Mouse (Mus musculus) fat pad, adult 2 months (tissue): ENCODE measurements around the gene Gzmb.
"Not testable (repeated sequence)": the region's sequence is repeated elsewhere in the genome, so short reads cannot be mapped to it uniquely, and the experiment has no call there.

ENCODE experiments used
- DNase-seq: peaks from one replicate; pipeline ENCODE4 v3.0.0-alpha.2; 2011; ENCODE audit warnings: low read depth, low spot score; ENCODE audit errors: extremely low read depth

The Gzmb gene

DNA sequence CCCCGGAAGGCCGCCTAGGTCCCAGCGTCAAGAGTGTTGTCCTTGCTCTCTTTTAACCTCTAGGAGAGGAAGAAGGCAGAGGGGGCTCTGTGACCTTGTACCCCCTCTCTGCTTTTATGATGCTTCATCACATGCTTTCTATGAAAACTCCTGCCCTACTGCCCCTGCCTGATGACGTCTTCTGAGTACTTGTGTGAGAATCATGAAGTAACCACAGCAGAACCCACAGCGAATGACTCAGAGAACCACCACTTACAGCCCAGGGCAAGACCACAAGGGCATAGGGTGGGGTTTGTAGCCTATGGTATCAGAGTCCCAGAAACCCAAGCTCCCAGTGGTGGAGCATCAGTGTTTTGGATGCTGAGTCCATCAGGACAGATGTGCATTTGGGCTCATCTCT, at the start of gene Gzmb:
TSS of gene Gzmb (minus strand) at position 108 of the 400 bp plus-strand sequence.
- DNase-seq, result no peak

DNA sequence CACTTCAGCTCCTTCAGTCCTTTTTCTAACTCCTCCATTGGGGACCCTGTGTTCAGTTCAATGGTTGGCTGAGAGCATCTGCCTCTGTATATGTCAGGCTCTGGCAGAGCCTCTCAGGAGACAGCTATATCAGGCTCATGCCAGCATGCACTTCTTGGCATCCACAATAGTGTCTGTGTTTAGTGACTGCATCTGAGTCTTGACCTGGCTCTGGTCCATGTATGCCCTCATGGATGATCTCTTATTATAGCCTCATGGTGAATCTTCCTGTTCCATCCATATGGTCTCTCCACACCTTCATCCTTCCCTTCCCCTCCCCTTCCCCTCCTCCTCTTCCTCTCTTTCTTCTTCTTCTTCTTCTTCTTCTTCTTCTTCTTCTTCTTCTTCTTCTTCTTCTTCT, 49.7 kb upstream of the Gzmb start:
- DNase-seq, result not testable (repeated sequence)

DNA sequence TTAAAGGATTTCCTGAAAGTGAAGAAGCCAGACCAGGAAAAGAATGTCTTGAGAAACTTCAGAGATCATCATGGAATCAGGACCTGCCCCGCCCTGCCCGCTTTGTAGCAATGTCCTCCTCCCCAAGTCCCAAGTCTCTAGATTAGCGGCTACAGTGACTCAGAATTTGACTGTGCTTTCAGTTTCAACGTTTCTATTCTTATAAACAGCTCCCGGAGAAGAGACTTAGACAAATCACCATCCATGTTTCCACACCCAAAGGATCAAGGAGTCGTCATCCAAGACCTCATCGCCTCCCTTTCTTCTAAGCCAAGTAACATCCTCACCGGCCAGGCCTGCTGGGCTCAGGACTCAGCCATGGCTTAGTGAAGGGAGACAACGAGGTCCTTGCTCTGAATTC, 48.2 kb upstream of the Gzmb start:
- DNase-seq, result no peak

DNA sequence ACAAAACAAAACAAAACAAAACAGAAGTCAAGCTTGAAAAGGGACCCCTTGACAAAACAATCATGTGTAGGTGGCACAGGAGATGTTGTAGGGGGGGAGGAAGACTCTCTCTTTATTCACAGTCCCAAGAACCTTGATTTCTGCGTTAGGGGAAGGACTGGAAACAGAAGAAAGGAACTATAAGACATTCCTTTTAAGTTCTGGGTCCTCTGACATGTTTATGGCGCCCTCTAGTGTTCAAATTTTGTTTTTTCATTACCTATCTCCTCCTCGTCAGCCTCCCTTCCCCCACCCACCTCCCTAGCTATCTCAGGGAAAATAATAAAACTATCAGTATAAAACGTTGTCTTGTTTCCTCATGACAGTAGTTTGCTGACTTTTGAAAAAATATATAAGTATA, 42.1 kb upstream of the Gzmb start:
- no peak for DNase-seq

DNA sequence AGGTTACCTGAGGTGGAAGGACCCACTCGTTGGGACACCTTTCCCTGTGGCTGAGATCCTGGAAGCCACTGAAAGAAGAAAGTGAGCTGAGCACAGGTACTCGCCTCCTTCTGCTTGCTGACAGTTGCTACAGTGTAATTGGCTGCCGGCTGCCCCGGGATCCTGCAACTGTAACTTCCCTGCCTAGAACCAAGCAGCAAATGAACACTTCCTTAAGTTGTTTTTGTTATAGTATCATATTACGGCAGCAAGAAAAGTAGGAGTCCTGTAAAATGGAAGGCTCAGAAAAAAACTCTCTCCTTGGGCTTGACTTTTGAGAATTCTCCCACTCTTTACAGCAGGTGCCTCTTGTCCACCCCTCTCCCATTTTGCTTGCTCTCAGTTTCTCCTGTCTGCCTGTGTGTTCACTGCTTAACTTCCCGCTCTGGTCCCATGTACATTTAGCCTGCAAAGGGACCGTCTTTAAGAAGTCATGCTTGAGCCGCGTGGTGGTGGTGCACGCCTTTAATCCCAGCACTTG, 41.5 kb upstream of the Gzmb start:
- no peak for DNase-seq

DNA sequence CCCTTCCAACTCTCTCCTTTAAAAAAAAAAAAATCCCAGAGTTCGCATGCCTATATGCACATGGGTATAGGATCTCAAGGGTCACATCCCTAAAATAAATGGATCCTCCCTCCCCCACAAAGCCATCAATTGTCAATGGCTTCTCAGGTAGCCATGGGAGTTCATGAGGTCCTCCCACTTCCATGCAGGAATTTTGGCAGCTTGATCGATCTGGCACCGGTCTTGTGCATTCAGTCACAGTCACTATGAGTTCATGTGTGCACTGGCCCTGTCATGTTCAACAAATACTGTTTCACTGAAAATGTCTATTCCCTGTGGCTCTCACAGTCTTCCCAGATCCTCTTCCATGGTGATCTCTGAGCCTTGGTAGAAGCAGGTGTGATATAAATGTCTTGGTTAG, 40.0 kb upstream of the Gzmb start:
- no peak for DNase-seq

DNA sequence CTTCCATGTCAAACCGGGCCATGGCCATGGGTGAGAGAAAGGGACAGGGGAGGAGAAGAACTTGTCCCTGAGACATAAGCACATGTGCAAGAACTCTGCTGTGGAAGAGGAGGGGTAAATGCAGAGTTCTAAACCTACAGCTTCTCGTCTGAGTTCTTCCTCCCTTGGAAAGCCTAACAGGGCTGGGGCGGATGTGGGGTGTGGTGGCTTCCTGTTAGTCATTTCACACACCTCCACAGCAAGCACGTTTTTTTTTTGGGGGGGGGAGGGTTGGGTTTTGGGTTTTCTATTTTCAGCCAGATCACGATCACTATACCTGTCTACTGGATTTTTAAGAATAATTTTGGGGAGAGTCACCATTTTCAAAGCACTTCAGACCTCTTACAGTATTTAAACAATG, 34.7 kb upstream of the Gzmb start:
- DNase-seq, result no peak

DNA sequence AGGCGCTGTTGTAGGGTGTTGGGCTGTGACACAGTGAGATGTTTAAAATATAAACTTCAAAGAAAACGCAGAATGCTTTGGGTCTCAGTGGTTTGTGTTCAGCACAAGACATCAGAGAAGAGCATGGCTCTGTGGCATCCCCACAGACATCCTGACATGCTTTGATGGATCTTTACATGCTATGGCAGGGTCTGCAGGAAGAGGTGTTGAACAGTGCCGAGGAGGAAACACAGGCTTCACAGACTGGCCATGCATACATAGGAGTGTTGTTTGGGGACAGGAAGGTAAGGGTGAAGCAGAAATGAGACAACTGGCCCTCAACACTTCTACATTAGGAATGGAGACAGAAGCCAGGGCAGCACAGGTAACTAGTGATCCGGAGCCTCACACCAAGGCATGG, 34.0 kb upstream of the Gzmb start:
- no peak for DNase-seq

DNA sequence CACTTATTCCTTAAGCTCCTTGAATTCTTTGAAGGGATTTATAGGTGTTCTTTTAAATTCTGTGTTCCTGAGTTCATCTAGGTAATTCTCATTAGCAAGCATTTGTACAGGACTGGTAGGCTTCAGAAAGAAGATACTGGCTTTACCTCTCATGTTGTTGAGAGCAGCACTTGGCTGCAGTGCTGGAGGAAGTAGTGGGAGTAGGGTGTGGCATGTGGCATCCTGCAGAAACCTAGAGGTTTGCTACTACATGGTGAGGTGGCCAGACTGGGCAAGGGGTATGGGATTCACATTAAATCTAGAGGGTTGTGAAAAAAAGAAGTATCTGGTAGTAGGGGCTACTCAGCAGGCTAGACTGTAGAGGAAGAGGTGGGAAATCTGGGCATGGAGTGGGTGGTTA, 31.1 kb upstream of the Gzmb start:
- no peak for DNase-seq

DNA sequence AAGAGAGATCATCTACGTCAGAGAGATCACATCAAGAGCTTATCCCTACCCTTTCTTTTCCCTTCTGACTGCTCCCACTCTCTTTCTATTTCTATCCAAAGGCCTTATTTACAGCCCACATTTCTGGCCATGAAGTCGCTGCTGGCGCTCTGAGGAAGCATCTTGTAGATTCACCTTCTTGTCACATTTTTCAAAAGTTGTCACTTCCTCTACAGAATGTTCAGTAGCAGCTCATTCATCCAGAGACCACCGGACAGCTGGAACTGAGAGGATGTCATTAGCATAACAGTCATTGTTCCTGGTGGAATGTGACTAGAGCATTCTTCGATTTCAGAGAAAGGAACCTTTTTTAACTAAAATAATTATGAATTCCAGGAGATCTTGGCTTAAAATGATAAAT, 26.6 kb upstream of the Gzmb start:
- no peak for DNase-seq

DNA sequence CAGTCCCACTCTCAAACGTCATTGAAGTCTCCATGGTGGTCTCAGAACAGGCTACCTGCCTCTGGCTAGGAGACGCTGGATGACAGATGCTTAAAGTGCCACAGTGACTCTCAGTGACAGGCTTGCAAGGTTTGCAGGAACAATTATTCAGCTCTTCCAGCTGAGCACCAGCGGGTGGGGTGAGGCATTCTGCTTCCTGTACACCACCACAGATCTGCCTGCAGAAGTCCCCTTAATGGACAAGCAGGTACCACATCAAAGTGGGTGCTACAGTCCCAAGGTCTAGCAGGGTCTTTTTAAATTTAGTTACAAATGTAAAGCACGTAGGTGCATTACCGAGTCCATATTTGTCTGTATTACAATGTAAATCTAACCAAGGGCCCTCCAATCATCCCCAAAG, 25.7 kb upstream of the Gzmb start:
- no peak for DNase-seq

DNA sequence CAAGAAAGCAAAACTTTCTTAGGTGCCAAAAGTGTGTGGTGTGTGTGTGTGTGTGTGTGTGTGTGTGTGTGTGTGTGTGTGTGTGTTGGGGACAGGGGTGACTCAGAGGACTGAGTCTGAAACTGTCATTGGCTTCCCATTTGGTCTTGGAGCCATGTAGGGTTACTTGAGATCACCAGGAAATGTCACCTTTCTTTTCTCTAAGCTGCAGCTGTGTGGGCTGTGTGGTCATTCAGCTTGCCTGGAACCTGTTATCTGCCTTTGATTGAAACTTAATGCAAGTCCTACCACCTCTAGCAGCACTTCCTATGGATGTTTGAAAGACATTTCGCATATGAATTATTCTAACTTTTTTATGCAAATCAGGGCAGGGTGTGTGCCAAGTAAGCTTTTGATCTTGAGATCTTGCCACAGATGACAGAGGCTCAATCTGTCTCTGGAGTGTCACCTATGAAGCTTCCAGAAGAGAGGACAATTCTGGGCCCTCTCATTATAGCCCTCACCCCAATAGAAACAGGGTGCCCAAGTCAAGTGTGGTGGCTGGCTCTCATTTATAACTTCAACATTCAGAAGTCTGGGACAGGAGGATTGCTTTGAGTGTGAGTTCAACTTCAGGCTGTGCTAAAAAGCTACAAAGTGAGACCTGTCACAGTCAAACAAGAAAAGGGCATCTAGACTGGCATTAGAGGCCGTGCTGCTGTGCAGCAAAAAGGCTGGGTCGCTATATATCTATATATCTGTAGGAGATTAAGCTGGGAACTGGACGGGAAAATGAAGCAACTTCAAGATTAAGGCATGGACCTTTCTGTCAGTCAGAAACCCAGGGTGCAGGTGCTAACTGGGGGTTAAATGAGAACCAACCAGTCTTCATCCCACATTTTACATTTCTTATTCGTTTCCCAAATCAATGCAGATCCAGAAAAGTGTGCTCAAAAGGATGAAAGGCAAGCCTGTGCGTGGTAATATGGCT, 22.6 kb upstream of the Gzmb start:
- no peak for DNase-seq

DNA sequence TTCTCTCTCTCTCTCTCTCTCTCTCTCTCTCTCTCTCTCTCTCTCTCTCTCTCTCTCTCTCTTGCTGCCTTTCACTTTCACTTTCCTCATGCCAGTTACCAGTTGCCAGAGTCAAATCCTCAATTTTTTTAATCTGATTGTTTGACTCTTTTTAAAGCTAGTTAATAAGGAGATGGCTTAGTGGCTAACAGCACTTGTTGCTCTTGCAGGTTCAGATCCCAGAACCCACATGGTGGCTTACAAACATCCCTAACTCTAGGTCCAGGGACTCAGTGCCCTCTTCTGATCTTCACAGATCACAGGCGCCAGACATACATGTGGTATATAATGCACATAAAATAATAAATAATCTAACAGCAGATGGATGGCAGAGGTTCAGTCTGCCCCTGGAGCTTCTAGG, 21.8 kb upstream of the Gzmb start:
- no peak for DNase-seq

DNA sequence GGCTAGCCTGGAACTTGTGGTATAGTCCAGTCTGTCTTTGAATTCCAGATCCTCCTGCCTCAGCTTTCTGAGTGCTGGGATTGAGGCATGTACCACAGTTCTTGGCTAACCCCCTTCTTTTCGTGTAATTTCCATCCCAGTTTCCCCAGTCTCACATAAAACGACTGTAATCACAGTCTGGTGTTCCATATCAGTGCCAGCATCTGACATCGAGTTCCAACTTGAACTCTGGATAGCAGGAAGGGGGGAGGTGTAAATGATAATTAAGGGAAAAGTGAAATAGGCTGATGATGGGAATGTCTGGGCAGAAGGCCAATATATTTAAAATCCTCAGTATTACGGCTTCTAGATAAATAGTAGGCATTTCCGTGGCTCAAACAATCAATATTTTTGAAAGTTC, 19.0 kb upstream of the Gzmb start:
- no peak for DNase-seq

DNA sequence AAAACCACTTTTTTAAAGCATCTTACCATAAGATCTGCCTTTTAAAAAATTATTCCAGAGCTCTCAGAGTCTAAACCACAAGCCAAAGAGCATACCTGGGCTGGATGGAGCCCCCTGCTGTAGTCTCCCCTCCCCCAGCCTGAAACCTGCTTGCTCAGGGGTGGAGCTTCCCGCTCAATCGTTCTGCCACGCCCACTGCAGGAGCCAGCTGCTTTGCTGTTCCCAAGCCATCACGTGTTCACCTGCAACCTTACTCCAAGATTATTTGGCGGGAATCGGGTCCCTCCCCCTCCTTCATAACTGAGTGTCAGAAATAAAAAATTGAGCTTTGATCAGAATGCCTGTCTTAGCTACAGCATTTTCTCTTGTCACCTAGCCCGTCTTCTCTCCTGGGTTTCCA, 16.6 kb upstream of the Gzmb start:
- DNase-seq, result not testable (repeated sequence)

DNA sequence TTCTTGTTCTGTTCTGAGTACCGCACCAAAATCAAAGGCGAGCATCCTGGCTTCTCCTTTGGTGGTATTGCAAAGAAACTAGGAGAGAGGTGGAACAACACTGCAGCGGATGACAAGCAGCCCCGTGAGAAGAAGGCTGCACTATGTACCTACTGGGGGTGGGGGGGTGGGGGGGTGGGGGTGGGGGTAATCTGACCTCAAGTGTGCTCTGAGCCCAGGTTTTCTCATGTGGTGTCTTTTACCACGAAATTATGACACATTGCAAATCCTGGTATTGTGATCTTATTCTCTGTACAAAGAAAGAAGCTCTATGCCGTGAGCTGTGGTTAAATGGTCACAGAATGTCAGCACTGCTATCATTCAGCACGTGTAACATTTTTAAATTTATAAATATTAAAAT, 14.0 kb upstream of the Gzmb start:
- DNase-seq, result not testable (repeated sequence)

DNA sequence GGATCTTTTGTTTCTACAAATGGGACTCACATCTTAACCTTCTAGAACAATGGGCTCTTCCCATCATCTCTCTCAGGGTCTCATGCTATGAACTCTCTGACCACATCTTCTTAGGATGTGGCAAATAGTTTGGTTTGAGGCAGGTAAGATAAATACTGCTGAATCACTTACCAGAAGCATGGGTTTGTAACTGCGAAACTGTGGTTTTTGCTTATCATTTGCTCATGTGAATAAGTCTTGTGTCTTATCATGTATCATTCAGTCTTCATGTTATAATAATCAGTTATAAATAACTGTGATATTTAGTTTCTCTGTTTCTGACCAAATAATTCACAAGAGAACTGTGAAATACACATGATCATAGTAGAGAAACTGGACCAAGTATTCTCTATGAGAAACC, 4.0 kb upstream of the Gzmb start:
- DNase-seq, result no peak

DNA sequence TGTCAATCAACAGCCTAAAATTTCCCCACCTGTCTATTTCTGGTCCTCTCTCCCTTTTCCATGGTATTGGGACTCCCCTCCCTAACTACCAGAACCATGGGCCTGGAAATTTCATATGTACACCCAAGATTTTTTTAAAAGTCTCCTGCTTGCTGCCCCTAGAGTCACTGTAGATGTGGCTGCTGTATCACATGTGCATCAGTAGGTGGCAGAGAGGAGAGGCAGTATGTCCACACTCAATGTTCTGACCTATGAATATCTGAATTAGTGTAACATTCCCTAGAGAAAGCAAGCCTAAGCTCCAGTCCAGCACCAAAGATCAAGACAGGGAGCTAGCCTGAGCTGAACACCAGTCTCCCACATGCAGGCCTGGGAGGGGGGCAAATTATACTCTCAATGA, 21.7 kb downstream of the Gzmb start:
- DNase-seq, result no peak

DNA sequence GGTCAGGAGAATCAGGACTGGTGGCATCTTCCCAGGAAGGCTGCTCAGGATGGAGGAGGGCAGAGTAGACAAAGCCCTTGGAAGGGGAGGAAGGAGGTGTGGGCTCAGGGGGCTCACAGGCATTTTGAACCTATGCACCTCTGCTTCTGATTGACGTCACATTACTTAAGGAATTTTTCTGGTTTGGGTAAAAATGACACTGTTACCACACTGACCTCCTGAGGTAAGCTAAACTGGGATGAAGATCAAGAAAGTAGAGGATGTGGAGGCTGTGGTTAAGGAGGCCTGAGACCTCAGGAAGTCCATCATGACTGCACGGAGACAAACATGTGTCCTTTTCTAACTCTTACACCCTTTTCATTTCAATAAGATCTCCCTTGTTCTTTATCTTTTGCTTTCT, 27.5 kb downstream of the Gzmb start, which contains the start of gene Gzmc:
TSS of gene Gzmc (minus strand) at position 101 of the 400 bp plus-strand sequence.
- DNase-seq, result no peak

DNA sequence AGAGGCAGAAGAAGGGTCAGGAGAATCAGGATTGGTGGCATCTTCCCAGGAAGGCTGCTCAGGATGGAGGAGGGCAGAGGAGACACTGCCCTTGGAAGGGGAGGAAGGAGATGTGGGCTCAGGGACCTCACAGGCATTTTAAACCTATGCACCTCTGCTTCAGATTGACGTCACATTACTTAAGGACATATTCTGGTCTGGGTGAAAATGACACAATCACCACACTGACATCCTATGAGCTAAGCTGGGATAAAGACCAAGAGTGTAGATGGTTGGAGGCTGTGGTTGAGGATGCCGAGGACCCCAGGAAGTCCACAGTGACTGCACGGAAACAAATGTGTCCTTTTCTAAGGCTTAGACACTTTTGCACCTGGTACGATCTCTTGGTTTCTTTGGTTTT, 50.7 kb downstream of the Gzmb start, which contains the start of gene Gzmf:
TSS of gene Gzmf (minus strand) at position 101 of the 400 bp plus-strand sequence.
- DNase-seq, result no peak
